Mouse (Mus musculus) CH12.LX (cell line): ENCODE measurements at regions not wholly inside any gene's neighbourhood (a gene's known extent, or its start where the extent isn't known, plus 50 kb on each side); places are given as distances from the start of the nearest gene placed in this dataset.

Source experiments
- DNase-seq: peaks from one replicate; pipeline ENCODE4 v3.0.0-alpha.2; 2013; ENCODE audit errors: extremely low read depth
- H3K27ac ChIP-seq: 2 replicates; pipeline ENCODE4 v1.5.1; 2012; ENCODE audit warnings: low read depth, mild to moderate bottlenecking, control low read depth, moderate library complexity; ENCODE audit not compliant: insufficient read depth
- H3K27me3 ChIP-seq: replicated peaks from 2 replicates; pipeline ENCODE3; 2012; ENCODE audit warnings: inconsistent platforms
- H3K36me3 ChIP-seq, 2 experiments: replicated peaks in 1 of 2; 2 replicates each; pipeline versions ENCODE3 to v1.6.1; 2012; ENCODE audit warnings: inconsistent platforms in 1 of 2, low read length in 1 of 2, mild to moderate bottlenecking in 1 of 2, mixed read lengths in 1 of 2, moderate library complexity in 1 of 2; ENCODE audit not compliant: control insufficient read depth in 1 of 2, insufficient read depth in 1 of 2
- H3K4me1 ChIP-seq, 2 experiments: 2 replicates each; pipeline ENCODE4 v1.6.1; 2012; ENCODE audit warnings: inconsistent platforms in 1 of 2, moderate library complexity in 1 of 2; ENCODE audit not compliant: insufficient read depth in 2 of 2, control insufficient read depth in 1 of 2
- H3K4me2 ChIP-seq: 2 replicates; pipeline ENCODE4 v1.6.1; 2012; ENCODE audit warnings: low read depth, mild to moderate bottlenecking, control low read depth; ENCODE audit not compliant: poor library complexity, insufficient read depth, severe bottlenecking
- H3K4me3 ChIP-seq, 3 experiments: fragments of 150-350 bp in 1 of 3; sonication (generic) in 1 of 3; replicated peaks in 1 of 3; 2 replicates each; pipeline versions ENCODE3 to v1.5.1; 2011 to 2012; ENCODE audit warnings: low read depth in 2 of 3, low read length in 2 of 3, mild to moderate bottlenecking in 2 of 3, moderate library complexity in 2 of 3, control low read depth in 1 of 3, improper control_type of control experiment in 1 of 3, inconsistent platforms in 1 of 3, mixed read lengths in 1 of 3; ENCODE audit not compliant: poor library complexity in 1 of 3
- H3K79me2 ChIP-seq: replicated peaks from 2 replicates; pipeline ENCODE4 v1.6.1; 2012; ENCODE audit warnings: mild to moderate bottlenecking, moderate library complexity; ENCODE audit not compliant: control insufficient read depth, poor library complexity, insufficient read depth, severe bottlenecking; ENCODE audit errors: extremely low read depth
- H3K9ac ChIP-seq: 2 replicates; pipeline ENCODE4 v1.6.1; 2012; ENCODE audit warnings: low read depth, mild to moderate bottlenecking, control low read depth, moderate library complexity; ENCODE audit not compliant: insufficient read depth
- H3K9me3 ChIP-seq: replicated peaks from 2 replicates; pipeline ENCODE3; 2012; ENCODE audit warnings: low read length, inconsistent platforms, mixed read lengths
- BHLHE40 ChIP-seq: IDR thresholded peaks from 2 replicates; pipeline ENCODE4 v1.6.1; 2011; ENCODE audit warnings: mild to moderate bottlenecking, low read depth, low read length, improper control_type of control experiment
- CHD2 ChIP-seq: IDR thresholded peaks from 2 replicates; pipeline ENCODE4 v1.6.1; 2011; ENCODE audit warnings: low read length, improper control_type of control experiment
- E2F4 ChIP-seq: IDR thresholded peaks from 2 replicates; pipeline ENCODE4 v1.6.1; 2011; ENCODE audit warnings: low read depth, low read length, improper control_type of control experiment; ENCODE audit not compliant: insufficient replicate concordance
- ELF1 ChIP-seq: IDR thresholded peaks from 2 replicates; pipeline ENCODE4 v1.6.1; 2014; ENCODE audit warnings: low read depth, mild to moderate bottlenecking, inconsistent platforms, low read length, improper control_type of control experiment
- EP300 ChIP-seq: IDR thresholded peaks from 2 replicates; pipeline ENCODE4 v1.6.1; 2011; ENCODE audit warnings: low read length, improper control_type of control experiment
- GABPA ChIP-seq: IDR thresholded peaks from 2 replicates; pipeline ENCODE4 v1.6.1; 2012; ENCODE audit warnings: low read depth, low read length, improper control_type of control experiment, inconsistent platforms; ENCODE audit not compliant: insufficient replicate concordance
- HCFC1 ChIP-seq: IDR thresholded peaks from 2 replicates; pipeline ENCODE4 v1.6.1; 2012; ENCODE audit warnings: low read depth, mild to moderate bottlenecking, inconsistent platforms, low read length, improper control_type of control experiment
- IRF4 ChIP-seq: IDR thresholded peaks from 2 replicates; pipeline ENCODE4 v1.6.1; 2014; ENCODE audit warnings: low read depth, mild to moderate bottlenecking, inconsistent platforms, low read length, improper control_type of control experiment
- JUN ChIP-seq: IDR thresholded peaks from 2 replicates; pipeline ENCODE4 v1.6.1; 2011; ENCODE audit warnings: low read depth, mild to moderate bottlenecking, low read length, improper control_type of control experiment, moderate library complexity; ENCODE audit not compliant: insufficient read depth
- JUND ChIP-seq: conservative IDR thresholded peaks from 2 replicates; pipeline ENCODE4 v1.6.1; 2011; ENCODE audit warnings: low read depth, low read length, improper control_type of control experiment
- KAT2A ChIP-seq: IDR thresholded peaks from 2 replicates; pipeline ENCODE4 v1.6.1; 2012; ENCODE audit warnings: low read length, improper control_type of control experiment, inconsistent platforms; ENCODE audit not compliant: insufficient replicate concordance
- MAFK ChIP-seq: IDR thresholded peaks from 2 replicates; pipeline ENCODE4 v1.6.1; 2011; ENCODE audit warnings: low read length, improper control_type of control experiment; ENCODE audit not compliant: insufficient replicate concordance
- NRF1 ChIP-seq: IDR thresholded peaks from 2 replicates; pipeline ENCODE4 v1.6.1; 2014; ENCODE audit warnings: low read depth, mild to moderate bottlenecking, inconsistent platforms, low read length, improper control_type of control experiment, moderate library complexity
- PAX5 ChIP-seq: IDR thresholded peaks from 2 replicates; pipeline ENCODE4 v1.6.1; 2012; ENCODE audit warnings: low read length, inconsistent platforms, mixed read lengths
- POLR2A ChIP-seq: IDR thresholded peaks from 2 replicates; pipeline ENCODE4 v1.6.1; 2011; ENCODE audit warnings: low read depth, mild to moderate bottlenecking, improper control_type of control experiment, low read length
- RCOR1 ChIP-seq: conservative IDR thresholded peaks from 2 replicates; pipeline ENCODE4 v1.6.1; 2012; ENCODE audit warnings: low read depth, mild to moderate bottlenecking, inconsistent platforms, low read length, improper control_type of control experiment
- SMC3 ChIP-seq: IDR thresholded peaks from 2 replicates; pipeline ENCODE4 v1.6.1; 2011; ENCODE audit warnings: low read depth, low read length, improper control_type of control experiment
- TBP ChIP-seq: conservative IDR thresholded peaks from 2 replicates; pipeline ENCODE4 v1.6.1; 2011; ENCODE audit warnings: low read depth, low read length, improper control_type of control experiment
- USF2 ChIP-seq: conservative IDR thresholded peaks from 2 replicates; pipeline ENCODE4 v1.6.1; 2011; ENCODE audit warnings: low read depth, low read length, improper control_type of control experiment
- ZC3H11A ChIP-seq: IDR thresholded peaks from 2 replicates; pipeline ENCODE4 v1.6.1; 2012; ENCODE audit warnings: low read depth, mild to moderate bottlenecking, inconsistent platforms, low read length, improper control_type of control experiment
- ZKSCAN1 ChIP-seq: IDR thresholded peaks from 2 replicates; pipeline ENCODE4 v1.6.1; 2012; ENCODE audit warnings: low read depth, inconsistent platforms, low read length, improper control_type of control experiment, borderline replicate concordance
- dilution Hi-C: fragments of 300-500 bp; cut with MboI; formaldehyde crosslinking; loops from 2 replicates; pipeline ENCODE4 v1.14.3; 2020; ENCODE audit warnings: low sequenced_read_pairs; ENCODE audit not compliant: extremely low pct_unique_long_range_greater_than_20kb, extremely low pct_ligation_motif_present
- in situ Hi-C: fragments of 300-500 bp; cut with MboI; formaldehyde crosslinking; loops from 3 replicates; pipeline ENCODE4 v1.14.3; 2019; ENCODE audit warnings: low sequenced_read_pairs, low pct_ligation_motif_present, low pct_unique_long_range_greater_than_20kb, mixed read lengths

GRCm38 (mm10) chr4:125279165-125279564, 151.5 kb upstream of the Zc3h12a start (continued):
- TF ChIP-seq CHD2 (peak; percentile 77), RCOR1 (no peak), POLR2A (peak; percentile 17; the same call in 1 of the 2 replicates), ELF1 (no peak), ZC3H11A (no peak), NRF1 (no peak), JUN (peak; percentile 79), E2F4 (no peak), BHLHE40 (0 out of 2 replicates have a peak, but pooled peaks have one; percentile 22), TBP (no peak), SMC3 (no peak)

DNA sequence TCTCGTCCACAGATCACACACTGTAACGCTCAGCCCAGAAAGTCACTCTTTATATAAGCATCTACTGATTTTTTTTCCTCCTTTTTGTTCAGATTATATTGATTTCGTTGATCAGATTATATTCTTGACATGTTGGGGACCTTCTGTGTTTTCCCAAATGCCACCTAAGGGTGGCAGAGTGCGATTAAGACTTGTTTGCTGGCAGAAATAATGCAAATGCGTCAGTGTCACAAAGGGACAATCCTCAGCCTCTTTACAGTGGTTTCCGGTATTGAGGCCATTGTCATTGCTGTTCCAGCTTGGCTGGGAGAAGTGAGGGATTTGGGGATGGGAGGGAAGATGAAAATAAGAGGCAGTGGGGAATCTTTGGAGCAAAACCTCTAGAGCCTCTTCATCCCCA, 149.2 kb upstream of the Zc3h12a start:
- Histone ChIP-seq H3K9me3 (peaks cover 3% of the 10 kb centered on the region), H3K9ac (no peak overlapping the region), H3K36me3 (no peaks in the 10 kb centered on the region), H3K4me2 (no peak overlapping the region), H3K27me3 (peaks cover 87% of the 10 kb centered on the region), H3K4me3 (no peak overlapping the region), H3K4me1 (peaks cover 9 to 10% of the 10 kb centered on the region in 2 experiments; a peak in 3 of 4 replicates), H3K79me2 (no peaks in the 10 kb centered on the region), H3K27ac (no peak overlapping the region)
- TF ChIP-seq JUND (no peak), HCFC1 (no peak), ZC3H11A (no peak), PAX5 (no peak), ELF1 (no peak), ZKSCAN1 (no peak), MAFK (no peak), IRF4 (no peak), BHLHE40 (no peak), SMC3 (no peak), USF2 (no peak), GABPA (no peak), KAT2A (no peak), EP300 (no peak)
- in situ Hi-C loops: no loop called here
- DNase-seq: no peak
- dilution Hi-C loops: no loop called here
